Mouse (Mus musculus) kidney, postnatal 14 days (tissue): ENCODE results near the gene Pdcl2.

Experiments
- DNase-seq: peaks from one replicate; pipeline ENCODE4 v3.0.0; 2022; ENCODE audit warnings: mixed read lengths

Gene Pdcl2

GRCm38 (mm10) chr5:76303379-76303744 is 27.6 kb downstream of the Pdcl2 start:
- no peak for DNase-seq

GRCm38 (mm10) chr5:76302009-76302408 is 28.9 kb downstream of the Pdcl2 start:
- no peak for DNase-seq

- DNase-seq = peak; percentile 54
Observed at GRCm38 (mm10) chr5:76289234-76289691, 41.7 kb downstream of the Pdcl2 start.

- DNase-seq = no peak
Observed at GRCm38 (mm10) chr5:76288256-76288655, 42.7 kb downstream of the Pdcl2 start.

- DNase-seq = no peak
Observed at GRCm38 (mm10) chr5:76287062-76287461, 43.9 kb downstream of the Pdcl2 start.

- DNase-seq = no peak
Observed at GRCm38 (mm10) chr5:76285699-76286098, 45.3 kb downstream of the Pdcl2 start.

- no peak for DNase-seq
Observed at GRCm38 (mm10) chr5:76283890-76284289, 47.1 kb downstream of the Pdcl2 start.

GRCm38 (mm10) chr5:76274977-76275376 is 56.0 kb downstream of the Pdcl2 start:
- DNase-seq = no peak
